Mouse (Mus musculus): ENCODE measurements at regions not wholly inside any gene's neighbourhood (a gene's known extent, or its start where the extent isn't known, plus 50 kb on each side); places are given as distances from the start of the nearest gene placed in this dataset.

DNA sequence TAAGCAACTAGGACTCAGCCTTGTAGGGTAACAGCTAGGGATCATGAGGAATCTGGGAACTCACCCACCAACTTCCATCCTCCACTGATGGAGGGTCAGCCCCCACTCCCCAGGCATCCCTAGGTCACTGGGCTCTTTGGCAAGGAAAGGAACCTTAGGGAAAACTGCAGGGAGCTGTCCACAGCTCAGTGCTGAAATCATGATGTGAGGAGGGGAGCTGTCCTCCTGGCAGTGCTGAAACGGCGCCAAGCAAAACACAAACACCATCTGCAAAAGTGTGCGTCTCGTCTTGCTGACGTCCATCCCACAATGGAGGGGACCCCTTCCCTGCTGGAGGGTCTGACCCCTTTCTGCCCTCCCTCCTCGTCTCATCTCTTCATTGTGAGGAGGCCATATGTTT lies 68.6 kb upstream of the Rph3a start:
- peak; percentile 20 to 73 for DNase-seq (ENCODE audit: low spot score in 2 of 2)

DNA sequence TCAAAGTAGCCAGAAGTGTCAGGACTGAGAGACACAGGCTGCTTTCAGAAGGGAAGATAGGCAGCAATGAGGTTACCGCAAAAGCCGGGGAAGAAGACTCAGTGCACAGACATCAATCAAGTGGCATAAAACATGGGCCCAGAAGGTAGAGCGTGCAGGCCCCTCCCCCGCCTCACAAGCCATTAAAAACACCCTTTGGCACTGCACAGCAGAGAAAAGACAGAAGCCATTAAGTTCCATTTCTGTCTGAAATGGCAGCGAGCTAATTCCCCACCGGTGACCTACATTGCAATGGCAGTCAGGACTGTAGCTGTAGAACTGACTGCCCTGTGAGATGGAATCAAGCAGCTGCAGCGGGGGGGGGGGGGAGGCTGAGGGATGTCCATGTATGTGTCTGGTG lies 66.8 kb upstream of the Rph3a start:
- DNase-seq (ENCODE audit: low spot score in 2 of 2) = no peak

GRCm38 (mm10) chr5:121068821-121069220 lies 58.9 kb upstream of the Rph3a start:
- no peak for DNase-seq (ENCODE audit: low spot score in 2 of 2)

DNA sequence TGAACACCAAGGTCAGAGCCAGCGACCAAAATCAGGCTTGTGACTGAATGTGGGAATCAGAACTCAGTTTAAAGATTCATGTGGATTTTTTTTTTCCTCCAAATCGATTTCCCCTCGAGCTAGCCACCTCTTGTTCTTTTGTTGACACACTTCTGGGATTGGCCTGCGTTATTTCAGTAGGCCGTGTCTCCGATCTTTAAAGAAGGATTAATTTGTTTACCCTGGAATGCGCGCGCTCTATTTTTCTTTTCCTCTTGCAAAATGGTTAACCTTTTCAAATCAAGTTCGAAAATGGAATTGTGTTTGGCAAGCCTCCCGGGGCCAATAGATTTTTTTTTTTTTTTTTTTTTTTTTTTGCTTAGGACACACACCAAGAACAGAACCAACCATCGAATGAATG lies 54.8 kb upstream of the Rph3a start:
- no peak for DNase-seq (ENCODE audit: low spot score in 2 of 2)

DNA sequence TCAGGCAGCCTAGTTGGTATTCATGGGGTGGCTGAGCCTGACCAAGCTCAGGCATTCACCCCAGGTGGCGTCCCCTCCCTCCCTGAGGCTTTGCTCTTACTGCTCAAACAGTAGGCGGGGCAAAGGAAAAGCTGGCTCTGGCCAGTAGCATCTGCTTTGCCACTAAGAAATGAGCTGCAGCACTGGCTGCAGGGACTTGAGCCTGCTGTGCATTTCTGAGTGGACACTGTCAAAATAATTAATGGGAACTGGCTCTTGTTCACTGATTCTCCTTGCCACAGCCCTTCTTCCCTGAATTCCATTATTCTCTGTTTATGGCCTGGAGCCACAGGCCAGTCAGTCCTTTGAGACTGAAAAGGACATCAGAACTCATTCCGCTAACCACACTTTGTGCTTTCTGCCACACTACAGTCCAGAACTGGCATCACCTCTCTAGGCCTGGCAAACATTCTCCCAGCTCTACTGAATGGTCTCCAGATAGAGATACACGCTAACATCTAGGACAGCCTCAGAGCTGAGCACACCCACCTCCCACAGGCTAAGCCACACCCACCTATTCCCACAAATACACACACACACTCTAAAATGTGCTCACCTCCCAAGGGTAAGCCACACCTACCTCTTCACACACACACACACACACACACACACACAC lies 53.2 kb upstream of the Rph3a start:
- DNase-seq (ENCODE audit: low spot score in 2 of 2) = no peak

DNA sequence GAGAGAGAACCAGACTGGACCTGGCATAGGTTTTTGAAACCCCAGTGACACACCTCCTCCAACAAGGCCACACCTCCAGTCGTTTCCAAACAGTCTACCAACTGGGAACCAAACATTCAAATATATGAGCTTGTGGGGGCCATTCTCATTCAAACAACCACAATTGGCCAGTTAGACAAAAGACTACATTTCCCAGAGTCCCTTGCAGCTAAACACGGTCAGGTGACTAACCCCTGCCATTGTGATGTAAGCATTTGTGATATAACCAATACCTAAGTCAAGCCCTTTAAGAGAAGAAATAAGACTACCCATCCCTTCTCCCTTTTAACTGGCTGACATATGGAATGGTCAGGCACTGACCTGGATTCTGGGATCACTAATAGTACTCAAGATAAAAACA lies 51.8 kb upstream of the Rph3a start:
- DNase-seq (ENCODE audit: low spot score in 2 of 2) = no peak
